Mouse (Mus musculus) megakaryocyte, adult 5-6 weeks (primary cell): ENCODE results near the gene Sorl1. TPM values are rescaled to one million over a fixed set of nuclear protein-coding genes. Genes with fewer than 3 reads are reported as not detected.

ENCODE experiments used
- ATAC-seq: 2 replicates; pipeline ENCODE4 v1.8.0; 2016; ENCODE audit warnings: mild to moderate bottlenecking, inconsistent platforms; ENCODE audit not compliant: poor library complexity, severe bottlenecking
- total RNA-seq, 2 experiments: library from RNA; stranded (forward) in 1 of 2; stranded (reverse) in 1 of 2; fragments of 153-499, 151-499 nt in 1 of 2; fragments of 221-1000, 200-1000 nt in 1 of 2; gene quantifications; 2 replicates each; pipeline versions ENCODE4 v1.2.3 to v1.2.4; 2015 to 2017

Sorl1 gene
- 108 and 111 TPM in 2 replicates for total RNA-seq (2015)
- 123 and 172 TPM in 2 replicates for total RNA-seq (2017)

DNA sequence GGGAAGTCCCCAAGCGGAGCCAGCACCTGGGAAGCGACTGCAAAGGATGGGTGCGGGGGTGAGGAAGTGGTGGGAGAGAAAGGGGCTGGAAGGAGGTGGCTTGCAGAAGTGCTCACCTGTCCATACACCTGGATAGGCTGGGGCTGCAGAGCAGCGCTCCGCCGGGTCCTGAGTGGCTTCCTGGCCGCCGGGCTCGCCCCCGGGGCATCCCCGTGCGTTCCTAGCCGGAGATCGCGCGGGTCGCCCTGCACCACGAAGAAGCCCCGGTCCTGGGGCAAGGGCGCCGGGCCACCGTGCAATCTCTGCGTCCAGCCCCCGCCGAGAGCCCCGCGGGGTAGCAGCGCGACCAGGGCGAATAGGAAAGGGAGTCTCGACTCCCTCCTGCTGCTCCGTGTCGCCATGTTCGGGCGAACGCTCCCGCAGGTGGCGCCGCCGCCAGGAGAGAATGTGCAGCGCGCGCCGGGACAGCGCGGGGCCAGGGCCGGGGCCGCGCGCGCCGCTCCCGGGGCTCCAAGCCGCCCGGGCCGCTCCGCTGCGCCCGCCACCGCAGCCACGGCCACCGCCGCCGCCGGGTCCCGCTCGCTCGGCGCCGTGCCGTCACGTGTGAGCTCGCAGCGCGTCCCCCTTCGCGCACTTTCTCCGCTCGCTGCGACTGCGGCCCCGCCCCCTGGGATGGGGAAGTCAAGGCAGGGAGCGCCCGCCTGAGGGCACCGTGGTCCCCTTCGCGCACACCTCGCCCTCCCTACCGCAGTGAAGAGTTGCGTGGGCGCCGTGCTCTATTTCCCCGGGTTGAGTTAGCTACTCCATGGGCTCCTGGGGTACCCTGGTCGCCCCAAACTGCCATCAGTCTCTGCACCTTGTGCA is at the start of gene Sorl1:
TSS of gene Sorl1 (minus strand) at position 585 of the 864 bp plus-strand sequence.
- ATAC-seq = peak; percentile 59

DNA sequence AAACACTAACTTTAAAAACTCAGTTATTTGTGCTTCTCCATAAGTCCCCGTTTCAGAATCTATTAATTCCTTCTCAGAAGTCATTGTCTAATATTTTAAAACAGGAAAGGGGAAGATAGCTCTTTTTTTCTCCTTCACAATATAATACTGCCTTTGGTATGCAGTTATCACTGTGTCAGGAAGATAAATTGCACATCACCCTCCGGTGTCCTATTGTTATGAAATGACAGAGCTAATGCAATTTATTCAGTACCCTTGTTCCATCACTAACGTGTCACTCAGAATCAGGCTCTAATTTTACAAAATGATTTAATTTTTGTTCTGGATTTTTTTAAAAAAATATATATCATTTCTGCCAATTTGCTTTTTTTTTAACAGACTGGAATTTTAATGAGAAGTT is 49.7 kb upstream of the Sorl1 start:
- ATAC-seq = no peak

DNA sequence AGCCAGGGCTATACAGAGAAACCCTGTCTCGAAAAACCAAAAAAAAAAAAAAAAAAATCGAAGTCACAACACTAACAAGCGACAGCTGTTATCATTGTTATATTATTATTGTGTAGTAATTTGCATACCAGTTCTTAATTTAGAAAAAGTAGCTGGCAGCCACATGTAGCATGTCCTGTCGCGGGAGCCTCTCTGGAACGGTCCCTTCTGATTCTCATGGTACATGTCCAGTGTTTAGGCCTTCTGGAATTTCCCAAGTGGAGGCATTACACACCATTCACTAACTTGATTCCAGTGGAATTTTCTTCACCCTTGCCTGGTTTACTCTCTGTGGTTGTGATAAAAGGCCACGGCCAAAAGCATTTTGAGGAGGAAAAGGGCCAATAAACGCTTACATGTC is 45.4 kb upstream of the Sorl1 start:
- no peak for ATAC-seq

DNA sequence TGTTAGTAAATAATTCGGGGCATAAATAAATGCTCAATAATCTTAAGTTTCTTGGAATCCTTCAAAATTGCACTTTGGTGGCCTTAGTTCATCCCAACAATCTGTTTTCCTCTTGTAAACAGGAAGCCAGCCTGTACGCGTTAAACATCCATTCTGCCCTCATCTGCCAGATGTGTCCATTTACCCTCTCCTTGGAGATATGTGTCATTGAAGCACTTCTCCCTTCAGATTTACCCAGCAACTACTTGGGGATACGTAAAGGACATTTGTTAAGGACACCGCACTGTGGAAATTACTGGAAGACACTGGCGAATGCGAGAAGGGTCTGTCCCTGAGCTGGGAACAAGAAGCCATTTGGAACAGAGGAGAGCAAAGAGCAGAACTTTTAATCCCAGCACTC is 44.9 kb upstream of the Sorl1 start:
- no peak for ATAC-seq

DNA sequence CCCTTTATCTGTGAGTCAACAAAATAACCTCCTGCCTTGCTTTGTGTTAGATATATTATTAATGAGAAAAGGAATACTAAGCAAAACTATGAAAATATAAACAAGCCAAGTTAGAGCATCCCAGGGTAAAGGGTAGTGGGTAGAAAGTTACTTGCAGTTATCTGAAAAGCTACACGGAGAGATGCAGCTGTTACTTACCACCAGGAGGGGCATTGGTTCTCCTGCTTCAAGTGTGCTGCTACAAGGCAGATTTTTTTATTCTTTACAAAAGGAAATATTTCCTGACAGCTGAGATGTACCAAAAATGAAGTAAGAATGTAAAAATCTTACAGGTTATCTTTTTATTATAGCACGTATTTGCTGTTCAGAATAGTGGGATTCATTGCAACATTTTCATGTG is 40.8 kb upstream of the Sorl1 start:
- no peak for ATAC-seq

DNA sequence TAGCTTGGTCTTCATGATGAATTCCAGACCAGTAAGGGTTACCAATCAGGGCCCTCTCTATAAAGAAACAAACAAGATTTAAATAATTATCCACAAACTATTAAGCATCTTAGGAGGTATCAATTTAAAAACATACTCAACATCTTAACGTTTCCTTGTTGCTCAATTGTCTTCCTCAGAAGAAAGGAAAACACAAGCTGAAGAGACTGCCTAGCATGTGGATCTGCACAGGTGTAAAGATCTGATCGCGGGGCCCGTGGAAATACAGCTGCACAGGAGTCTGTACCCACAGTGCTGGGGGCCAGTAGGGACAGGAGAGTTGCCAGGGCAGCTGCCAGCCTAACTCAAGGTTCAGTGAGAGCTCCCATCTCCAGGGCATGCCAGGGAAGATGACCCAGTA is 38.9 kb upstream of the Sorl1 start:
- no peak for ATAC-seq

DNA sequence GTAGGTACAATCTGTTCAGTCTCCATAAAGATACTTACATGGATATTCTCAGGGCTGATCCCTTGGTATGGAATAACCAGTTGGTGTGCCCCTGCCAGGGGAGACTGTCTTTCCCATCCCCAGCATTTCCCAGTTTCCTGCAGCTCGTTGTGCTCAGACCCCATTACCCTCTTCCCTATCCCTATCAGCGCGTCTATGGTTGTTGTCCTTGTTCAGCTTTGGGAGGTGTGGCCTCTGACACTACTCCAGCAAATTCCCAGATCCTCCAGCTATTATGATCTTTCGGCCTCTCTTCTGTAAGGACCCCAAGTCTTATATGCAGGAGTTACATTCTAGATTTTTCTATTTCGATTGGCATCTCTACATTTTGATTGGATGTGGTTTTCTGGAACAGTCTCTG is 35.3 kb upstream of the Sorl1 start:
- ATAC-seq = no peak

DNA sequence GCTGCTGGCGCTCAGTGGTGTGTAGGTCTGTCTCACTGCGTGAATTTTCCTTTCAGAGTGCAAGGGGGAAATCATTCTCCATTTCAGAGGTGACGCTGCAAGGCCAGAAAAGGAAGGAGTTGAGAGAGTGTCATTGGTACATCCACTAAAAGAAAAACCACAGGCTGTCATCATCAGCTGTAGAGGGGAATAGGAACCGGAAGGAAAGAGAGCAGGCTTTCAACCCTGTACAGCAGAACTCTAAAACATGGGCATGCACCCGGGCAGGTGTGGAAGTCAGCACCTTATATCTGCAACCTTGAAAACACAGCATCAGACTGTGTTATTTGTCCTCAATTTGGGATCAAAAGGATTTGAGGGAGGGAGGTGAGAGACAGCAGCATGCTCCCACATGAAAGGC is 34.6 kb upstream of the Sorl1 start:
- ATAC-seq = peak; percentile 99

DNA sequence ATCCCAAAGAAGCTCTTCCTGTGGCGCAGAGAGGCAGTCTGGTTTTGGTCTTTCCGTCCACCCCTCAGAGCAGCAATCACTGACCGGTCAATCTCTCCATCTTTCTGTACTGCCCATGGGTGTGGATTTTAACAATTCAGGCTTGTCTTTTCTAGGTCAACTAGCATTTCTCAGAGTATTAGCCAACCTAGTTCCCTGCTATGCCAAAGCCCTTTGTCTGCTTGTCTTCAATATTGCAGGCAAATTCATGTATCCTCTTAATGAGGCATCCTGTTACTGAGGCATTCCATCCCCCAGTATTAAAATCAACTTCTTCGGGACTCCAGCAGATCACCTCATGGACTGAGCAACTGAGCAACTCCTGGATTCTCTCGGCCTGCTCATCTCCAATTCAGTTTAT is 33.9 kb upstream of the Sorl1 start:
- ATAC-seq = no peak

DNA sequence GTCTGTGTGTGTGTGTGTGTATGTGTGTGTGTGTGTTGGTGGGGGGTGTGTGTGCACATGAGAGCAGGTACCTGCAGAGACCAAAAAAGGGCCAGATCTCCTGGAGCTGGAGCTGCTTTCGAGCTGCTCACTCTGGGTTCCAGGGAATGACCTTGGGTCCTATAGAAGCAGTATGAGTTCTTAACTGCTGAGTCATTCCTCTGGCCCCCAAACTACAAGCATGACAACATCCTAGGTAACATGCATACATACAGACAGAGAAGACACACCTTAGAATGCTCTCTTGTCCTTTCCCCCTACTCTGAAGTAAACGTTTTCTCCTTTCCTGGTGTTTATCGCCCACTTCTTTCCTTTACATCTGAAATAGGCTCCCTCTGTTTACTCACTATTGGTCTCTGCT is 32.5 kb upstream of the Sorl1 start:
- no peak for ATAC-seq

DNA sequence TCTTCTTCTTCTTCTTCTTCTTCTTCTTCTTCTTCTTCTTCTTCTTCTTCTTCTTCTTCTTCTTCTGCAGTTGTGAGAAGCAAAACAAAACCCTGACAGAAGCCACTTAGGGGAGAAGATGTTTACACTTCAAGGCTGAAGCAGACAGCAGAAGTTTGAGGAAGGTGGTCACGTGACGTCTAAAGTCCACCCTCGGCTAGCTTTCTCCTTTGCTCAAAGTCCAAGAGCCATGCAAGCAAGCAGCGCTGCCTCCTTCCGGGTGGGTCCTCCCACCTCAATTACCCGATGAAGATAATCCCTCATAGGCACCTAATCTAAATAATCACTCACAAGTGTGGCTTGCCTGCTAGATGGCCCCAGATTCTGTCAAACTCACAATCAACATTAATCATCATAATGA is 30.6 kb upstream of the Sorl1 start:
- no peak for ATAC-seq

DNA sequence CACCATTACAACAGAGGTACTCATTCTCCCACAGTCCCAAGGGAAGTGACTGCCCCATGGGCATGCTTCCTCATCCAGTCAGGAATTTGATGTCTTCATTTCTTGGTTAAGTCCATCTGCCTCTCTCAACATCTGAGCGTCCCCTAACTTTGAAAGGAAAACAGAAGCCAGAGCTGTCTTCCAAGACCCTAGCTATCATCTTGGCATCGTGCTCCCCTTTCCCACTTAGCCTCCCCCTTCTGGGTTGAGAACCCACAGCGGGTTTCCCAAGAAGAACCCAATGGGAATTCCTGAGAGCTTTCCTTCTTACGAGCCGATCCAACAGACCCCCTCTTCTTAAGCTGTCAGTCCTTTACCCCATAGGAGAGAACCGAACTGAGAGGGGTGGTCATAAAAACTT is 24.7 kb upstream of the Sorl1 start:
- ATAC-seq = no peak

DNA sequence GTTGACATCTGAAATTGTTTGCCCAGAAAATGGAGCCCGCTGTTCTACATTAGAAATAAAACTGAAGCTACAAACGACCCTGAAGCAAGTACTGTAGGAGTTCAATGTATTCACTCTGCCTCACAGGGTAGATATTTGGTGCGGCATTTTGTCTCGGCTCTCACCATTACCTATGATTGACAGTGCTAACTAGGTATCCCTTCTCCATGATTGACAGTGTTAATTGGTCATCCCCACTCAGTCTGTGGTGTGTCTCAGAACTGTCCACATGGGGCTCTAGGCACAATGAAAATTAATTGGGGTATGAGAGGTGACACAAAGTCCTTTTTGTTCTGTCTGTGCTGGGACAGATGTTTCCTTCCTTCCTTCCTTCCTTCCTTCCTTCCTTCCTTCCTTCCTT is 23.9 kb upstream of the Sorl1 start:
- no peak for ATAC-seq

DNA sequence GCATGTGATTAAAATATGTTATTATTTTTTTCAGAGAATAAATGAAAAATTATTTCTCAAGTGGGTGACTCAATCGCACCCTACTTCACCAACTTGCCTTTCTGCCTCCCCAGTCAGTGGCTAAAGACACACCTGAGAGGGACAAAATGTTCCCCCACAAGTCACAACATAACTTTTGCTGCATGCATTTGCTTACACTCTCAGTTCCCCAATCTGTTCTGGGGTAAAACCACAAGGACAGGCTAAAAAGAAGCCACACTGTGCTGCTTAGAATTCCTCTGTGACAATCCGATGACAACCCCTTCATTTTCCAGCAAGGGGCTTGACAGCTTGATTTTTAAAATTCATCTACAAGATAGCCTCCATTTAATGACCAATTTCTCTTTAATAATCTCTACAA is 22.4 kb upstream of the Sorl1 start:
- ATAC-seq = peak; percentile 25

DNA sequence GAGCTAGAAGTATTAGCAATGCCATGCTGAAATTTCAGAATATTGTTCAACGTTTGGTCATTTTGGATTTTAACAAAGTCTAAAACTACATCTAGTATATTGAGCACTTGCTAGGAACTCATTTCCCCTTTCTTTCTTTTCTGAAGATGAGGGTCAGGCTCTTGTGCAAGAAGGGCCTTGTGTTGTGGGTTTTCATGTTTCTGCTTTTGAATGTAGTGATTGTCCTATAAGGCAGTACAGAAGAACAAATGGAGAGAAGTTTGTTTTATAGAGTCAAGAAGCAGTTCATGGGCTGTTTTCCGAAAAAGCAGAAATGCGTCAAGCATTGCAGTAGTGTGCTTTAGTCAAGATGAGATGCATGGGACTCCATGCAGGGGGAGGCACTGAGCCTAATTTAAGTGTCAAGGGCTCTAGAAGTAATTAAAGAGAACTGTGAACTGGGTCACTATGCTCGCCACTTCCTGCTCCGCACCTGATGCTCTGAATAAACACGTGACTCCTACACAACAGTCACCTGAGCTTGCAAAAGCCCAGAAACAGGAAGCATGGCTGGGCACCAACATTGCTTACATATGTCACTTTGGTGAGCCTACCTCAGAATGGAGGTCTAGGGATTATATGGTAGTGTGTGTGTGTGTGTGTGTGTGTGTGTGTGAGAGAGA is 17.6 kb upstream of the Sorl1 start:
- peak; percentile 86 for ATAC-seq

DNA sequence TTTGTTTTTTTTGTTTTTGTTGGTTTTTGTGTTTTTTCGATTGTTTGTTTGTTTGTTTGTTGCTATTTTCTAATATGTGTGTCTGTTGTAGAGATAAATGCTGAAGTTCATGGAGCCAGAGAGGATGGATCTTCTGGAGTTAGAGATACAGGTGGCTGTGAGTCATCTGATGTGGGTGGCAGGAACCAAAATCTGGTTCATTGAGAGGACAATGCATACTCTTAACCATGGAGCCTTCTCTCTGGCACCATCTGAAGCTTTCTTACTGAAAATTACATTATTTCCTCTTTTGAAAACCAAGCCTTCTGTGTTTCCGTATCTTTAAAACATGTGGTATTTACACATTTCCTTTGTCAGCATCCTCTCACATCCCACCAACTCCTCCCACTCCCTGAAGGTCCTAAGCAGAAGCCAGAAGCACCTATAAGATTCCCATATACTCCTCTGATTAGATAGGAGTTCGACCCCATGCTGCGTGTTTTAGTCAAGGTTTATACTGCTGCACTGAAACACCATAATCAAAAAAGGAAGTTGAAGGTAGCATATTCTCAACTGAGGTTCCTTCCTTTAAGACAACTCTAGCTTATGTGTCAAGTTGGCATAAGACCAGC is 14.3 kb upstream of the Sorl1 start:
- ATAC-seq = peak; percentile 45

DNA sequence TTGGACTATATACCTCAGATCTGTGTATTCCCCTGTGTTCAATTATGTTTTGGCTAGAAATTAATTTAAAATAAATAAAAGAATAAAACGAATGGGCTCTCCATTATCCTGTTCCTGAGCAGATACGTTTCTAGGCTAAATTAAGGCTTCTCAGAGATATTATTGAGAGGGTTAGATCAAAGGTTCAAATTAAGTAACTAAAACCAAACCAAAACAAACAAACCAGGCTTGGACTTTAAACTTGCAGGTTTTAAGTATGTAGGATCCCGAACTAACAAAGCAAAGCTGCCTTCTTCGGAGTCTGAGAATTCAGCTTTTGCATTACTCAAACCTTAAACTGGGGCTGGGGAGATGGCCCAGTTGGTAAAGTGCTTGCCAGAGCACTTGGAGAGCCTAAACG is 13.5 kb upstream of the Sorl1 start:
- no peak for ATAC-seq

DNA sequence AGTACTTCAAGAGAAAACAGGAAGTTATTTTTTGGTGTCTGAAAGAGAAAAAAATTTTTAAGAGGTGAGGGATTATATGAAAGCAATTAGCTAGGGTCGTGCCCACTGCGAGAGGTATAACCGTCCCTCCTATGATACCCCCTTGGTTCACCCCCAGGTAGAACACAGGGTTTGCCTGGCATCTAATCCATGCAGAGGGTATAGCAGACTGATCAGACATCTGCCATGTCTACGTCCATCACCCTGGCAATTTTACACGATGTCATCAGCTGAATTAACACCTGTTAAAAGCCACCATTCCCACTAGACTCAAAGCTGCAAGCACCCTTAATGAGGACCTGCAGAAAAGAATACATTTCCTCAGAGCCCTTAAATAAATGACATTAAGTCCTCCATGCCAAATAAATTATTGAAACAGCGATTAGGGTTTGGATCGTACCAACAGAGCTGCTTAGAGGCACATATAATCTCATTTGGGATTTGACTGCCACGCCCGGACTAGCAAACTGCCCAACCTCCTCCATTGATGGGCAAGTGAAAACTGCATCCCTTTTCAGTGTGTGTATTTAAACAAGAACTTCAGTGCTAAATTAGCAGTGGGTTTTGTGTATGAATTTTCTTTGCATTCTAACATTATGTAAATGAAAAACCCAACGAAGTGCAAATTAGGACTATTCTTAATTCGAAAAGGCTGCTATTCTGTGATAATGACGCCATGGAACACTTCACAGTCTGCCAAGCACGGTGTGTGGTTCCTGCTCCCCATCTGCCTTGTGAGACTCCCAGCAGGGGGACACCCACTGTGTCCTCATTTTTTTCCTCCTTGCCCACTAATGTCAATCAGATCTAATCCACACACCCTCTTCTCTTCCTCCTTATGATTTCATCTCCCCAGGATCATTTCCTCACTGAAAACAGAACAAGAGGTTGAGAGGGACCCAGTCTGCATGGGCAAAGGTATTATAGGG is 7.0 kb upstream of the Sorl1 start:
- no peak for ATAC-seq

DNA sequence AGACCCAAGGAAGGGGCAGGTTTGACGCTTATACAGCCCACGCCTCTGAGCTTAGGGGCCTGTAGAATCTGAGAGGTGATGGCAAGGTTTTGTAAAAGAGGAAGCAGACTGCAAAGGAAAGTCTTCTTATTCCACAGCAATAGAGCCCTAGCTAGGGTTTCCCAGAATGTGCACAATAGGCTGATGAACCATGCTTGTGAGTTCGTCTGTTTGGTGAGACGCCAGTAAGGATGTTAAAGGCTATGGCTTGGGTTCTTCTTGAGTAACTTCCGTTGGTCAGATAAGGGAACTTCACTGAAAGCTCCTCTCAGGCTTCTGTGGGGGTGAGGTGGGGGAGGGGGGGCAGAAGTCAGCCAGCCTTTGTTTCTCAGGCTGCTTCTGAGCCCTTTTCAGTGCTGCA is 3.9 kb upstream of the Sorl1 start:
- ATAC-seq = peak; percentile 74

DNA sequence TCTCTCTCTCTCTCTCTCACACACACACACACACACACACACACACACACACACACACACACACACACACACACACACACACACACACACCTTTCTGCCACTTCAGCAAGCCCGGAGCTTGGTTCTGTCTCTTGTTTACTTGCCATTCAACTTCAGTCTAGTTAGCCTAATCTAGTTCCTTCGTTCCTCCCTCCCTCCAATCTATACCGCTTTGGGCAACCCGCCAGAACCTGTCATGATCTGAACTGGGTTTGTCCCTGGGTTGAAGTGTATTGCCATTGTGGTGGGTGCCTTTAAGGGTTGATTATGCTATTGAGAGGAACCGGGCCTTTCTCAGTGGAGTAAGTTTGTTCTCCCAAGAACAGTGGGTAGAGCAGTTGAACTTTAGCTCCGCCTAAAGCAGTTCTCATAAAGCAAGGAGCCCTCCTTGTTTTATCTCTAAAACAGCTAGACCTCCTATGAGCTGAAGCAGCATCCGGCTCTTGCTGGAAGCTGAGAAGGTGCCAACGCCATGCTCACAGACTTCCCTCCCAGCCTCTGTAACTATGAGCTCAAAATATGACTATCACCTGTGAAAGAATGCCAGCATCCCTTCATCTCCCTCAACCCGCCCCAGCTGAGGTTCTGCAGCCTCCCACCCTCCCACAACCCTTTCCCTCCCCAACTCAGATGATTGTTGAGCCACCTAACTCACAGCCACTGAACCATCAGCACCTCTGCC is 1.3 kb upstream of the Sorl1 start:
- ATAC-seq = no peak
